Mouse (Mus musculus) bone marrow, adult 2 months (tissue): ENCODE results near the gene Grik4.

Experiments
- CTCF ChIP-seq: fragments of 200-500 bp; IDR thresholded peaks from 2 replicates; pipeline ENCODE4 v1.5.1; 2011; ENCODE audit warnings: low read length, control low read depth; ENCODE audit not compliant: control insufficient read depth, insufficient read depth
- POLR2A ChIP-seq: fragments of 200-500 bp; IDR thresholded peaks from 2 replicates; pipeline ENCODE4 v1.6.1; 2011; ENCODE audit warnings: low read depth, mild to moderate bottlenecking, control low read depth, low read length, borderline replicate concordance; ENCODE audit not compliant: control insufficient read depth

GRCm38 (mm10) chr9:42573180-42573579 lies 371.1 kb downstream of the Grik4 start:
- TF ChIP-seq POLR2A (no peak), CTCF (peak; percentile 72)
